Mouse (Mus musculus): ENCODE measurements at regions not wholly inside any gene's neighbourhood (a gene's known extent, or its start where the extent isn't known, plus 50 kb on each side); places are given as distances from the start of the nearest gene placed in this dataset.

- Histone ChIP-seq H3K27me3 (ENCODE audit: insufficient read depth, low read length) (no peaks in the 10 kb centered on the region), H3K9ac (replicated peaks) (no peak overlapping the region), H3K36me3 (replicated peaks; ENCODE audit: insufficient read depth, low read length) (no peaks in the 10 kb centered on the region), H3K4me1 (ENCODE audit: insufficient read depth) (no peaks in the 10 kb centered on the region), H3K9me3 (ENCODE audit: low read length) (no peaks in the 10 kb centered on the region), H3K4me2 (ENCODE audit: low read depth, low read length) (no peak overlapping the region), H3K27ac (ENCODE audit: low read depth) (no peak overlapping the region), H3K4me3 (ENCODE audit: low read depth, low read length) (no peak overlapping the region)
- TF ChIP-seq CTCF (IDR thresholded peaks at IDR 0.05; ENCODE audit: low read depth) = no peak
- no peak for TF ChIP-seq EP300 (IDR thresholded peaks at IDR 0.05; ENCODE audit: low read depth)
- WGBS (ENCODE audit: insufficient replicate concordance) = 68% methylated on average over 9 of the region's 9 CpGs
- no peak for DNase-seq
- ATAC-seq = no peak
Observed at GRCm38 (mm10) chr6:100977201-100977691, 143.8 kb downstream of the Ppp4r2 start.

GRCm38 (mm10) chr6:100978113-100978512 lies 144.7 kb downstream of the Ppp4r2 start:
- 79% methylated on average over 5 of the region's 5 CpGs for WGBS (ENCODE audit: insufficient replicate concordance)
- Histone ChIP-seq H3K27ac (ENCODE audit: low read depth) (no peak overlapping the region), H3K27me3 (ENCODE audit: insufficient read depth, low read length) (no peaks in the 10 kb centered on the region), H3K36me3 (replicated peaks; ENCODE audit: insufficient read depth, low read length) (no peaks in the 10 kb centered on the region), H3K4me2 (ENCODE audit: low read depth, low read length) (no peak overlapping the region), H3K4me1 (ENCODE audit: insufficient read depth) (no peaks in the 10 kb centered on the region), H3K4me3 (ENCODE audit: low read depth, low read length) (no peak overlapping the region), H3K9ac (replicated peaks) (no peak overlapping the region), H3K9me3 (ENCODE audit: low read length) (no peaks in the 10 kb centered on the region)
- no peak for ATAC-seq
- no peak for DNase-seq
- no peak for TF ChIP-seq CTCF (IDR thresholded peaks at IDR 0.05; ENCODE audit: low read depth)
- TF ChIP-seq EP300 (IDR thresholded peaks at IDR 0.05; ENCODE audit: low read depth) = no peak

- DNase-seq = no peak
- WGBS (ENCODE audit: insufficient replicate concordance) = 79% methylated on average over 9 of the region's 9 CpGs
Observed at GRCm38 (mm10) chr6:100978727-100979460, 145.5 kb downstream of the Ppp4r2 start.

GRCm38 (mm10) chr6:100980156-100980555 lies 146.7 kb downstream of the Ppp4r2 start:
- 55% methylated on average over 2 of the region's 2 CpGs for WGBS (ENCODE audit: insufficient replicate concordance)
- Histone ChIP-seq H3K27me3 (ENCODE audit: insufficient read depth, low read length) (no peaks in the 10 kb centered on the region), H3K9ac (replicated peaks) (no peak overlapping the region), H3K4me1 (ENCODE audit: insufficient read depth) (no peaks in the 10 kb centered on the region), H3K4me3 (ENCODE audit: low read depth, low read length) (no peak overlapping the region), H3K9me3 (ENCODE audit: low read length) (no peaks in the 10 kb centered on the region), H3K36me3 (replicated peaks; ENCODE audit: insufficient read depth, low read length) (no peaks in the 10 kb centered on the region), H3K27ac (ENCODE audit: low read depth) (no peak overlapping the region), H3K4me2 (ENCODE audit: low read depth, low read length) (no peak overlapping the region)
- DNase-seq = no peak
- TF ChIP-seq EP300 (IDR thresholded peaks at IDR 0.05; ENCODE audit: low read depth) (no peak), CTCF (IDR thresholded peaks at IDR 0.05; ENCODE audit: low read depth) (no peak)
- no peak for ATAC-seq

More at GRCm38 (mm10) chr6:100978727-100979460, 145.5 kb downstream of the Ppp4r2 start:
- no peak overlapping the region for H3K4me2 ChIP-seq (ENCODE audit: low read depth, low read length)
- H3K36me3 ChIP-seq (replicated peaks; ENCODE audit: insufficient read depth, low read length) = no peaks in the 10 kb centered on the region
- H3K27ac ChIP-seq (ENCODE audit: low read depth) = no peak overlapping the region
- H3K27me3 ChIP-seq (ENCODE audit: insufficient read depth, low read length) = no peaks in the 10 kb centered on the region
- no peaks in the 10 kb centered on the region for H3K4me1 ChIP-seq (ENCODE audit: insufficient read depth)
- no peak overlapping the region for H3K4me3 ChIP-seq (ENCODE audit: low read depth, low read length)
- TF ChIP-seq CTCF (IDR thresholded peaks at IDR 0.05; ENCODE audit: low read depth) = no peak
- no peak for ATAC-seq
- H3K9ac ChIP-seq (replicated peaks) = no peak overlapping the region
- H3K9me3 ChIP-seq (ENCODE audit: low read length) = no peaks in the 10 kb centered on the region

GRCm38 (mm10) chr6:100984861-100985260 lies 151.4 kb downstream of the Ppp4r2 start:
- Histone ChIP-seq H3K27me3 (ENCODE audit: insufficient read depth, low read length) (no peaks in the 10 kb centered on the region), H3K9ac (replicated peaks) (no peak overlapping the region), H3K4me3 (ENCODE audit: low read depth, low read length) (no peak overlapping the region), H3K36me3 (replicated peaks; ENCODE audit: insufficient read depth, low read length) (no peaks in the 10 kb centered on the region), H3K9me3 (ENCODE audit: low read length) (no peaks in the 10 kb centered on the region), H3K27ac (ENCODE audit: low read depth) (no peak overlapping the region), H3K4me2 (ENCODE audit: low read depth, low read length) (no peak overlapping the region), H3K4me1 (ENCODE audit: insufficient read depth) (no peaks in the 10 kb centered on the region)
- 45% methylated on average over 7 of the region's 7 CpGs for WGBS (ENCODE audit: insufficient replicate concordance)
- no peak for TF ChIP-seq EP300 (IDR thresholded peaks at IDR 0.05; ENCODE audit: low read depth)
- no peak for TF ChIP-seq CTCF (IDR thresholded peaks at IDR 0.05; ENCODE audit: low read depth)
- ATAC-seq = no peak
- no peak for DNase-seq

GRCm38 (mm10) chr6:100985334-100985937 lies 152.0 kb downstream of the Ppp4r2 start:
- no peaks in the 10 kb centered on the region for H3K27me3 ChIP-seq (ENCODE audit: insufficient read depth, low read length)
- H3K9me3 ChIP-seq (ENCODE audit: low read length) = no peaks in the 10 kb centered on the region
- H3K4me3 ChIP-seq (ENCODE audit: low read depth, low read length) = no peak overlapping the region
- DNase-seq (no peak), ATAC-seq (no peak)
- no peaks in the 10 kb centered on the region for H3K36me3 ChIP-seq (replicated peaks; ENCODE audit: insufficient read depth, low read length)
- H3K9ac ChIP-seq (replicated peaks) = no peak overlapping the region
- H3K27ac ChIP-seq (ENCODE audit: low read depth) = no peak overlapping the region
- WGBS (ENCODE audit: insufficient replicate concordance) = 38% methylated on average over 5 of the region's 5 CpGs
- TF ChIP-seq CTCF (IDR thresholded peaks at IDR 0.05; ENCODE audit: low read depth) (no peak), EP300 (IDR thresholded peaks at IDR 0.05; ENCODE audit: low read depth) (no peak)
- H3K4me2 ChIP-seq (ENCODE audit: low read depth, low read length) = no peak overlapping the region
- no peaks in the 10 kb centered on the region for H3K4me1 ChIP-seq (ENCODE audit: insufficient read depth)
